Mouse (Mus musculus) ovary, postnatal 14 days (tissue): Measurements from ENCODE around the gene Dcps.

ENCODE experiments used
- DNase-seq: peaks from one replicate; pipeline ENCODE4 v3.0.0; 2022; ENCODE audit warnings: low spot score

Gene Dcps

DNA sequence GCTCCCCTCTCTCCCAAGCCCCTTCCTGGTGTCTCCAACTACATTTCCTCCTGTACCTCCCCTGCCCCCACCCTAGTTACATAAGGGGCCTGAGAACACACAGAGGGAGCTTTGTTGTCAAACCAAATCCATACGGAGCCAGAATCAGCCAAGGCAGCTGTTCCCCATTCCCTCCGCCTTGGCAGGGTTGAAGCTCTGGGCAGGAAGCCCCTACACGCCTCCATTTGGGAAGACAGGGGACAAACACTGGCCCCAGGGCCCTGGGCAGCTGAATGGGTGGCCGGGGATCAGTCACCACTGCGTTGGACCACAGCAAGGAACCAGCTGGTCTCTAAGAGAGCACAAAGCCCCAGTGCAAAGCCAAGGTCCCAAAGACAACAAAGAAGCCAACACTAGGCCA lies 66.9 kb downstream of the Dcps start:
- no peak for DNase-seq

GRCm38 (mm10) chr9:35108066-35108465 lies 67.8 kb downstream of the Dcps start:
- DNase-seq: no peak

- DNase-seq: no peak
Observed at GRCm38 (mm10) chr9:35107396-35107795, 68.5 kb downstream of the Dcps start.

DNA sequence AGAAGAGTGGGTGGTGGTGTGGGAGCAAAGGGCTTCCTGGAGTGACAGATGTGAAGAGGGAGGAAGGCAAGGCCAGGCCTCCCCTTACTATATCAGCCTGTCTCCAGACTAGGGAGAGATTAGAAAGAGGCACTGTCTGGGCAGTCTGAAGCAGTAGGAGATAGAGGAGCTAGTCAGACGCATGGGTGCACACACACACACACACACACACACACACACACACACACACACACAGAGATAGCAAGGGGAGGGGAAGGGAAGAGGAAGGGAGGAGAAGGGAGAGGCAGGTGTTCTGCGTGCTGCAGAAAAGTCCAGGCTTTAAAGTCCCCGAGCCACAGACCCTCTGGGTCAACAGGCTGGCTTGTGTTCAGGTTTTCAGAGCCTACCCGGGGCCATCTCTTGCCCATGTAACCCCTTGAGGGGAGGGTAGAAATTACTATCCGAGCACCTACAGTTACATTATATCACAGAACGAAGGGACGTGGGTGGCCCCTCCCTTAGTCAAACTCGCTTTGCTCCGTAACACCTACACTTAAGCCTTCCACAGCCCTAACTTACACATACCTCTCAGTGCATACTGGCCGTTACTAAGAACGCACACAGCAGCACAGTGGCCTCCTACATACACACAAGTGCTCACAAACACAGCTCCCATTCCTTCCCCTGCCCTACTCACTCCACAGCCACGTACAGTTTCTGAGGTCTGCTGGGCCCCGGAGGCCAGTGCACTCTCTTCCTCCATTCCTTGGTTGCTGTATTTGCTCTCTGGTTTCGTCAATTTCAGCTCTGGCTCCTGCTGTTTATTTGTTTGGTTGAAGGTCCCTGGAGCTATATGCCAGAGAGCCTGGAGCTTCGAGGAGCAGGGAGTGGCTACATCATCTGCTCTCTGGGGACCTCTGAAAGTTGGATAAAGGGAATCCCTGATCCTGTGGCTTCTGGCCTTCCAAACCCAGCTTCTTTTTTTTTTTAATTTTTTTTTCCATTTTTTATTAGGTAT lies 69.7 kb downstream of the Dcps start:
- no peak for DNase-seq

- no peak for DNase-seq
Observed at GRCm38 (mm10) chr9:35105438-35105837, 70.4 kb downstream of the Dcps start.

- no peak for DNase-seq
Observed at GRCm38 (mm10) chr9:35104711-35105110, 71.2 kb downstream of the Dcps start.

- DNase-seq: no peak
Observed at GRCm38 (mm10) chr9:35098762-35099161, 77.1 kb downstream of the Dcps start.

DNA sequence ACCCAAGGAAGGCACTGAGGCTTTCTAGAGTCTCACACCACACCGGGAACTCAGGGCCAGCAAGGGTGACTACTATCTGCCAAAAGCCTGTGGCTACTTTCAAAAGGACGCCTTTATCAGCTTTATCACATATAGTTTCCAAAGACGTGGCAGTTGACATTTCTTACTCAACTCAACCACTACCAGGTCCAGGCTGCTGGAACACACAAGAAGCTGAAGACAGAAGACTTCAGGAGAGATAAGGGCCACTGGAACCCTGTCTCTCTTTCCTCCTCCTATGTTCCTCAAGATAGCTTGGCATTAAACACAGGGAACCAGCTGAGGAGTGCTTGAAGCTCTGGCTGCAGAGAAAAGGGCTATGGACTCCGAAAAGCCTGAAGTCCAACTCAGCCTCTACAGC lies 78.0 kb downstream of the Dcps start:
- no peak for DNase-seq

GRCm38 (mm10) chr9:35095726-35096125 lies 80.1 kb downstream of the Dcps start:
- no peak for DNase-seq

GRCm38 (mm10) chr9:35093350-35093749 lies 82.5 kb downstream of the Dcps start:
- DNase-seq: no peak

DNA sequence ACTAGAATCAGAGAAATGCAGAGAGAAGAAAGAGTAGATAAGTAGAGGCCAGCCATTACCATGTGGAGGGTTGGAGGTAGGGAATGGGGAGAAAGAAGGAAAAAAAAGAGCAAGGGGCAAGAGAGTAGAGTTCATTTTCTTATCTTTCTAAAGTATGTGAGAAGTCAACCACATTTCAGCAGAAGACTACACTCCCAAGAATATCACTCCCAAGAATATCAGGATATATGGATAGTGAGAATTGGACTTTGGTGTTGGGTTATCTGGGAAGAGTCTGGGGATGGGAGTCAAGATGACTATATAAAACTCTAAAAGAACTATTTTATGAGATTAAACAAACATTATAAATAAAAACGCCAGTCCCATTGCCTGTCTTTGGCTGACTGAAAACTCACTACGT lies 83.0 kb downstream of the Dcps start:
- no peak for DNase-seq
